Mouse (Mus musculus): Measurements from ENCODE around the gene Slc4a2.

The Slc4a2 gene

DNA sequence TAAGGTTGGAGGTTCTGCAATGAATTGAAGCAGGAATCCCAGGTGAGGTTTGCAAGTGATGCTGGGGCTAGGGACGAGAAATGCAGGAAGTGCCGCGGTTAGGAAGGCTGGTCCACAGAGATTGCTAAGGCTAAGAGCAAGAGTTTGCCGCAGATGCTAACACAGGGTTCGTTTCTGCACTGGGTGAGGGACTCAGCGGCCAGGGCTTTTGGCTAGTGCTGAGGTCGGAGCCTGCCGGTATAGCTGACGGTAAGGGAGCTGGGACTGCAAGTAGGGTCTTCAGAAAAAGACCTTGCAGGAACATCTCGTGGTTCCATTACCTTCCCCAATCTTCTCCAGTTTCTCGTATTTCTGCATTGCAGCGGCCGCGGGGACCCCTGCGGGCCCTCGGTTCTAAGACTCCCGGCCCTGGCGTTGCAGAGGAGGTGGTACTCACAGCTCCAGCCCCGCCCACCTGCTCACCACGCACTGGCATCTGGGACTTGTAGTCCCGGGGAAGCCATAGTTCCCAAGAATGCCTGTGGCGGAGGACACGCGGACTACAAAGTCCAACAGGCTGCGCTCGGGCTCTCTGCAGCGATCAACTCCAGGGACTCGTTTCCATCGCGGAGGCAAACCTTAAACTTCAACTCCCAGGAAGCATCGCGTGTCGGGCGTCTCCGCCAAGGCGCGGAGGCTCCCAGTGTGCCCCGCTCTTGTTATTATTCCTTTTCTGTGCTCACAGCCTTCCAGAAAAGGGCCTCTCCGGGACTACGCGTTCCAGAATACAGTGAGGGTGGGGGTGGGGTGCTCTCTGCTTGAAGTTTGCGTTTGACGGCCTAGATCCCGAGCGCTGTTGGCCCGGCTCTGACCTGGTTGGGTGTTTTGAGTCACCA, at the start of gene Slc4a2, which contains the start of gene Cdk5:
Slc4a2 (plus strand) TSS at position 709 of the 875 bp plus-strand sequence.
Cdk5 (minus strand) TSS at position 402 of the 875 bp plus-strand sequence.
- ChIA-PET POLR2A (interaction anchor here in 3 of 4 experiments (0.5 to 4.2 kb wide), 35 partner anchors 10 to 328 kb away, joined by 3 to 25 read pairs (median 4); partner anchors contain the start of genes Asic3 (in 2 of the 3), Fastk (in 2 of the 3), Tmub1 (in 2 of the 3) and Abcb8 (in 1 of the 3)), CTCF (interaction anchor here in 3 of 4 experiments (0.7 to 1.5 kb wide), 9 partner anchors 12 to 174 kb away, joined by 3 to 14 read pairs (median 4); partner anchors contain the start of gene Abcb8 (in 2 of the 3))

DNA sequence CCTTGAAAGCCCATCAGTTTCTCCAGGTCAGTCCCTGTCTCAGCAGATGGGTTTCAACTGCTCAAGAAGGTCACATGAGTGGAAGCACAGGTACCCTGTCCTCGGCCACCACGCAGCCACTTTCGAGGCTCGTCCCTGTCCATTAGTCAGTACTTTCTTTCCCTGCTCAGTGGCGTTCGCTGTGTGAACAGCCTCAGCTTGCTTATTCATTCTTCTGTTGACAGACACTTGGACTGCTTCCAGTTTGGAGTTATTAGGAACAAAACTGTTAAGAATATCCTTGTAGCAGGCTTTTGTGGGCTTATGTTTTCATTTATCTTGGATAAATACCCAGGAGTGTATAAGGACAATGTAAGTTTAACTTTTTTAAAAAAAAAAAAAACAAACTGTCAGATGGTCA, 49.4 kb upstream of the Slc4a2 start:
- POLR2A ChIA-PET: interaction anchor here in 2 of 4 experiments (0.7 to 4.5 kb wide), 2 partner anchors 13 to 19 kb away, joined by 4 to 18 read pairs; no protein-coding TSS in a partner anchor
- CTCF ChIA-PET: interaction anchor here in 1 of 4 experiments (0.6 to 0.7 kb wide), 2 partner anchors 174 to 238 kb away, joined by 4 to 5 read pairs; no protein-coding TSS in a partner anchor

DNA sequence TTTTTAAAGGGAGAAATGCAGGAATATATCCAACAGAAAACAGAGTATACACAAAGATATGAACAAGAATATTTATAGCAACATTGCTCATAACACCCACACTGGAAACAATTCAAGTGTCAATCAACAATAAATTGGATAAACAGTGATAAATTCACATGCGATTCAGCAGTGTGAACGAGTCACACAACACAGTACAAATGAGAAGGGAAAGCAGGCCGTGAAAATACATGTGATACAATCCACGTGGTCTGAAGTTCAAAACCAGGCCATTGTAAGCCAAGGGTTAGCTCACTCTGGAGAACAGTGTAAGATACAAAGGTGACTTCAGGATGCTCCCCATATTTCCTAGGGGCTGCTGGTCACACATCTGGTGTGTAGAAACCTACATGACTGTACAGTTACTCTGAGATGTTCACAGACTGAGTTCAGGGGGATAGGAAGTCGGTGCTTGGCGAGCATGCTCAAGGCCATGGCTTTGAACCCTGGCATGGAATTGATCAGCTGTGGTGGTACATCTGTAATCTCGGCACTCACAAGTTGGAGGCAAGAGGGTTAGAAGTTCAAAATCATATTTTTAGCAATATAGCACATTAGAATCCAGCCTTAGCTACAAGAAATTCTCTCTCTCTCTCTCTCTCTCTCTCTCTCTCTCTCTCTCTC, 48.8 kb upstream of the Slc4a2 start:
- POLR2A ChIA-PET: interaction anchor here (0.6 to 4.5 kb wide), 7 partner anchors 8 to 581 kb away, joined by 3 to 18 read pairs (median 3); partner anchors contain the start of gene Abcb8 (in 1 of the 4)
- CTCF ChIA-PET: interaction anchor here in 3 of 4 experiments (0.6 to 1.2 kb wide), 6 partner anchors 9 to 311 kb away, joined by 3 to 6 read pairs (median 4); partner anchors contain the start of genes Abcb8 (in 1 of the 3) and Nub1 (in 1 of the 3)

DNA sequence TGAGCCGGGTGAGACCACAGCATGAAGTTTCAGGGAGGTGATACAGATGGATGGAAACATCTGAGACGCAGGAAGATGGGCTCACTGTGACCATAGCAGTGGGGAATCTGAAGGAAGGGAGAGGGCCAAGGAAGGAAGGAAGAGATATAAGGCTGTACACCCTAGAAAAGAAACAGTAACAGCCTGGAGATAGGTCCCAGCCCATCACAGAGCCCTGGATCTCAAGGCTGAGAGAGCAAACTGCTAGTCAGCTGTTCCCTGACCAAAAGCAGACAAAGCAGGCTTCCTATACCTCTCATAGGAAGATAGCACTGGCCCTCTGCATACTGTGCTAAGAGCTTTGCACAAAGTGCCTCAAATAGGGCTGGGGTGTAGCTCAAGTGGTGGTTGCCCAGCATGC, 44.9 kb upstream of the Slc4a2 start:
- ChIA-PET CTCF (interaction anchor here in 2 of 4 experiments (1.3 to 2.9 kb wide), 4 partner anchors 9 to 18 kb away, joined by 6 to 15 read pairs (median 10); partner anchors contain the start of gene Abcb8 (in 2 of the 2)), POLR2A (interaction anchor here in 2 of 4 experiments (0.5 to 3.3 kb wide), 6 partner anchors 9 to 105 kb away, joined by 3 to 21 read pairs (median 6); partner anchors contain the start of genes Abcb8 (in 2 of the 2) and Atg9b (in 1 of the 2))

DNA sequence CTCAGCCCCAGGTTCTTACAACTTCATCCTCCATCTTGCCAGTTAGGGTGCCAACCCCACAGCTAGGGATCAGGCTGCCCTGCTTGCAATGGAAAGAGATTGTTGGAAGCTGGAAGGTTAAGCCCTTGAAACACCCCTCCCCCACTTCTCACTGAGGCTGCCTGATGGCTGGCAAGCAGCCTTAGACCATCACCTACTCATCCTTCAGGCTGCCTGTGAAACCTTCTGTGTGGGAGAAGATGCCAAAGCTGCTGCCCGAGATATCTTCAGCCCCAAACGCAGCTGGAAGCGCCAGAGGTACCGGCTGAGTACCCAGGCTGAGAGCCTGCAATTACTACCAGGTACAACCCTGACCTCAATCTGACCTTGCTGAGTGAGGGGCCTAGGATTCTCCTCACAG, 44.1 kb upstream of the Slc4a2 start:
- ChIA-PET POLR2A (interaction anchor here in 2 of 4 experiments (0.7 to 3.3 kb wide), 5 partner anchors 9 to 104 kb away, joined by 3 to 21 read pairs (median 3); partner anchors contain the start of gene Abcb8 (in 1 of the 2)), CTCF (interaction anchor here in 2 of 4 experiments (0.6 to 2.9 kb wide), 3 partner anchors 14 to 19 kb away, joined by 5 to 10 read pairs (median 9); partner anchors contain the start of gene Abcb8 (in 1 of the 2))

DNA sequence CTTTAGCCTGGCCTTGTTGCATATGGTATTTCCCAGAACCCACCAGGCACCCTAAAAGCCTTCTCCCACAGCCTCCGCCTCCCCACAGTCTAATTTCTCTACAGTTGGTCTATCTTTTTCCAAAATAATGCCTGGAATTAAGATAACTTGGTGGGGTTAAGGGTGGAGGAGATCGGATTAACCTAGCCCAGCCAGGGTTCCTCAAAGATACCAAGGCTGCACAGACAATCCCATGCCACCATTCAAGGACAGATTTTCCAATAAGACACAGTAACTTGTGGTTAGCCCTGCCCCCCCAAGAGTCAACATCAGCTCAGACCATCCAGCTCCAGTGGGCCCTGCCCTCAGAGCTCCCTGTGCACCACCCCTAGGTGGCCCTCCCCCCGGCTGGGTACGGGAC, 43.1 kb upstream of the Slc4a2 start:
- POLR2A ChIA-PET: interaction anchor here in 2 of 4 experiments (1.2 to 1.8 kb wide), 3 partner anchors 10 to 13 kb away, joined by 3 to 6 read pairs (median 6); partner anchors contain the start of gene Abcb8 (in 2 of the 2)
- CTCF ChIA-PET: interaction anchor here in 2 of 4 experiments (0.7 to 1.4 kb wide), 4 partner anchors 13 to 150 kb away, joined by 3 to 4 read pairs (median 4); partner anchors contain the start of gene Abcb8 (in 2 of the 2)

DNA sequence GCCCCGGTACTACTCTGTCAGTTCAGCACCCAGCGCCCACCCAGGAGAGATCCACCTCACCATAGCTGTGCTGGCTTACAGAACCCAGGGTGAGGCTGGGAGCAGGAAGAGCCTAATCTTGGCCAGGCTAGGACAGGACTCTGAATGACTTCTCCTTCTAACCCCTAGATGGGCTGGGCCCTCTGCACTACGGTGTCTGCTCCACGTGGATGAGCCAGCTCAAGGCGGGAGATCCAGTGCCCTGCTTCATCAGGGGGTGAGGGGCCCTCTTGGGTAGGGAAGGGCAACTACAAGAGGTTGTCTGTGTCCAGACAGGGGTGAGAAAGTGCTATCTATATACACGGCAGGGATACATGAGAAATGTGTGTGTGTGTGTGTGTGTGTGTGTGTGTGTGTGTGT, 42.2 kb upstream of the Slc4a2 start:
- ChIA-PET CTCF (interaction anchor here (0.6 to 1.4 kb wide), 8 partner anchors 12 to 603 kb away, joined by 3 to 4 read pairs (median 3); partner anchors contain the start of gene Abcb8 (in 2 of the 4)), POLR2A (interaction anchor here in 2 of 4 experiments (0.6 to 1.8 kb wide), 9 partner anchors 11 to 304 kb away, joined by 3 to 6 read pairs (median 3); partner anchors contain the start of genes Abcb8 (in 2 of the 2) and Atg9b (in 1 of the 2))

DNA sequence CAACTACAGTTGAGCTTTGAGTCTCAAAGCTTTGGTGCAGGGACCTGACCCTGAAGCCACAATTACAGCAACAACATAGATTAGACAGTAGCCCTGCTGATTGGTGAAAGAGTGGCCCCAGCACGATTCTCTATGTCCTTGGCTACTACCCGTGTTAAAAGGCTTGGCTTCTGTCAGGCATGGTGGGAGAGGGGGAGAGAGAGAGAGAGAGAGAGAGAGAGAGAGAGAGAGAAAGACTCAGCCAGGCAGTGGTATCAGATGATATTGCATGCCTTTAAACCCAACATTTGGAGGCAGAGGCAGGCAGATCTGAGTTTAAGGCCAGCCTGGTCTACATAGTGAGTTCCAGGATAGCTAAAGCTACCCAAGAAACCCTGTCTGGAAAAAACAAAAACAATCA, 41.6 kb upstream of the Slc4a2 start:
- ChIA-PET POLR2A (interaction anchor here in 2 of 4 experiments (0.6 to 1.8 kb wide), 7 partner anchors 10 to 305 kb away, joined by 3 to 6 read pairs (median 3); partner anchors contain the start of genes Abcb8 (in 1 of the 2) and Atg9b (in 1 of the 2)), CTCF (interaction anchor here (0.6 to 1.1 kb wide), 4 partner anchors 14 to 602 kb away, joined by 3 read pairs; no protein-coding TSS in a partner anchor)

DNA sequence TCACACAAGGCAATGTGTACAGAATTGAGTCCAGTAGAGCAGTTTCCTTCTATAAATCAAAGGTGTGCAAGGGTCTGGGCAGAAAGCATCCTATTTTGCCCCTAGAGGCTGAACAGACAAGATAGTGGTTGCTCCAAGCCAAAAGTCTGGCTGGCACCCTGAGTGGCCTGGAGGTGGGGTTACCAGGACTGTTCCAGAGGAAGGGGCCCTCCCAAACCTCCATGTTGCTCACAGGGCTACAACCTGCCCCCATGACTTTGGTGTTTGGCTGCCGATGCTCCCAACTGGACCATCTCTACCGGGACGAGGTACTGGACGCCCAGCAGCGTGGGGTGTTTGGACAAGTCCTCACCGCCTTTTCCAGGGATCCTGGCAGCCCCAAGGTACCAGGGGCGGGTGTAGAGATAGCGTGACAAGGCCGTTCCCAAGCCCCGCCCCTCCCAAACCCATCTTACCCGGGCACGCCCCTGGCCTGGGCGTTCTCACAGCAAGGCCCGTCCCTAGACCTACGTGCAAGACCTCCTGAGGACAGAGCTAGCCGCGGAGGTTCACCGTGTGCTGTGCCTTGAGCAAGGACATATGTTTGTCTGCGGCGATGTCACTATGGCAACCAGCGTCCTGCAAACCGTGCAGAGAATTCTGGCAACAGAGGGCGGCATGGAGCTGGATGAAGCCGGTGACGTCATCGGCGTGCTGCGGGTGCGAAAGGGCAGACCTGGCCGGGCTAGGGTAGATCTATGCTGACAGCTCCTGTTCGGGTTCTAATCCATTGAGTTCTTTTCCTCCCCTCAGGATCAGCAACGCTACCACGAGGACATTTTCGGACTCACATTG, 40.4 kb upstream of the Slc4a2 start:
- ChIA-PET POLR2A (interaction anchor here in 3 of 4 experiments (0.6 to 3.7 kb wide), 59 partner anchors 8 to 539 kb away, joined by 3 to 65 read pairs (median 4); partner anchors contain the start of genes Abcb8 (in 3 of the 3), Atg9b (in 3 of the 3), Cdk5 (in 2 of the 3) and Fastk (in 2 of the 3)), CTCF (interaction anchor here (0.5 to 3.1 kb wide), 54 partner anchors 8 to 1082 kb away, joined by 3 to 70 read pairs (median 4); partner anchors contain the start of genes Abcb8 (in 4 of the 4), Atg9b (in 2 of the 4), Kcnh2 (in 2 of the 4) and Cdk5 (in 1 of the 4))

DNA sequence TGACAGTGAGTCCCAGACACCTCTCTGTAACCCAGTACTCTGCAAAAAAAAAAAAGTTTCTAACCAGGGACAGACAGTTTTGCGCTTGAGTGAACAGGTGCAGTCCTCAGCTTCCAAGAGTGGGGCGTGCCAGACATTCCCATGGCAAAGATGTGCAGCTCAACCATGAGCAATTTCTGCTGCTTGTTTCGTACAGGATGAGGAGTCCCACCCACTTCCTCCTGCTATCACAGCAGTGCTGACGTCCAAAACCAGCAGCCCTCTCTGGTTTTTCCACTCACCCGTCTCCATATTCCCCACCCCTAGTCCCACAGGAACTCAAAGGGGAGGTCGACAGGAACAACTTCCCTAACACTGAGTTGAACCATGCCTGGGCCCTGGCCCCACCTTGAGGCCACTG, 39.2 kb upstream of the Slc4a2 start:
- CTCF ChIA-PET: interaction anchor here in 3 of 4 experiments (1.1 to 3.1 kb wide), 6 partner anchors 9 to 593 kb away, joined by 3 to 70 read pairs (median 5); partner anchors contain the start of genes Abcb8 (in 2 of the 3) and Atg9b (in 1 of the 3)
- POLR2A ChIA-PET: interaction anchor here in 3 of 4 experiments (1.2 to 3.7 kb wide), 7 partner anchors 9 to 300 kb away, joined by 3 to 65 read pairs (median 5); partner anchors contain the start of genes Abcb8 (in 2 of the 3), Agap3 (in 1 of the 3), Atg9b (in 1 of the 3) and Nub1 (in 1 of the 3)

DNA sequence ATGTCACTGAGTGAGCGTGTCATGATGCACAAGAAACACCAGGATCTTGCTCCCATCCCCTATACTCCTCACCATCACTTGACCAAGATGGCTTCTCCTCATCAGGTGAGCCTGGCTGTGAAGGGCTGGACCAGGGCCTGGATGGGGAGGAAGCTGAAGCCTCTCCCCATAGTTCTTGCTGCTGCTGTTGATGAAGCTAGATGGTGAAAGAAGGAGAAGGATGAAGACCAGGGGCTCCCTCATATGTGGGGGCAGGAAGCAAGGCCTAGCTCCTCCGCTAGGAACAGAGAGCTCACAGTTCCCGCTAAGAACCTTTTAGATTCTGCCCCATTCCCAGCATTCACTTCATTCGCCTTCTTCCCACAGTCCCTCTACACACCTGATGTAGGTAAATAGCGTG, 38.3 kb upstream of the Slc4a2 start:
- ChIA-PET POLR2A (interaction anchor here in 2 of 4 experiments (1.0 to 3.7 kb wide), 3 partner anchors 8 to 14 kb away, joined by 3 to 65 read pairs (median 35); partner anchors contain the start of genes Abcb8 (in 2 of the 2) and Atg9b (in 1 of the 2)), CTCF (interaction anchor here in 1 of 4 experiments (1.7 to 3.1 kb wide), 2 partner anchors 8 to 31 kb away, joined by 5 to 70 read pairs; partner anchors contain the start of genes Abcb8 and Atg9b)

DNA sequence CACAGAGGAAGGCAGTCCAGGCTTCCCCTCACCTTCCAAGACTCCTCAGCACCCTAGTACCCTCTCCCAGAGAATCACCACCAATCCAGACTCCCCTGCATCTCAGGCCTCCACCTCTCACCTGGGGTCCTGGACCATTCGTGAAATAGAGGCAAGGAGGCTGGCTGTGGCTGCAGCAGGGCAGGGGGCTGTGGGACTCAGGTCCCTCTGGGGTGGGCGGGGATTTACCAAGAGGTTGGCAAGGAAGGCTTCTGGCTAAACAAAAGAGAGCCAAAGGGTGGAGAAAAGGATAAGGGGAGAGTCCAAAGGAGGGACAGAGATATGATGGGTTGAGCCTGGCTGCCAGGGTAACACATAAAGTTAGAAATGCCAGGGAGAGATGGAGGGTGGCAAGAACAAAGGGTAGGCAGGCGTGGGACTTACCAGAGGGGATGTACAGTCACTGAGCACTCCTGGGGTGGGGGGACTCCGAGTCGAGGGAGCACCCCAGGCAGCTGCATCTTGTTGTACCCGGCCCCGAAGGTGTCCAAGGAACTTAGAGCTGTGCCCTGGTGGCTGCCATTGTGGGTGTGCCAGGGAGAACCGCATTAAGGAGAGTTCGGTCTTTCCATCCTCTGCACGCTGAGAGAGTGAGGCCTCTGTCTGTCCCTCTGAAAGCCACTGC, 37.6 kb upstream of the Slc4a2 start:
- ChIA-PET POLR2A (interaction anchor here in 2 of 4 experiments (1.0 to 3.7 kb wide), 10 partner anchors 7 to 299 kb away, joined by 3 to 65 read pairs (median 6); partner anchors contain the start of genes Abcb8 (in 2 of the 2), Agap3 (in 1 of the 2), Atg9b (in 1 of the 2) and Nub1 (in 1 of the 2)), CTCF (interaction anchor here in 3 of 4 experiments (0.9 to 3.1 kb wide), 7 partner anchors 7 to 124 kb away, joined by 3 to 70 read pairs (median 5); partner anchors contain the start of genes Abcb8 (in 1 of the 3) and Atg9b (in 1 of the 3))

DNA sequence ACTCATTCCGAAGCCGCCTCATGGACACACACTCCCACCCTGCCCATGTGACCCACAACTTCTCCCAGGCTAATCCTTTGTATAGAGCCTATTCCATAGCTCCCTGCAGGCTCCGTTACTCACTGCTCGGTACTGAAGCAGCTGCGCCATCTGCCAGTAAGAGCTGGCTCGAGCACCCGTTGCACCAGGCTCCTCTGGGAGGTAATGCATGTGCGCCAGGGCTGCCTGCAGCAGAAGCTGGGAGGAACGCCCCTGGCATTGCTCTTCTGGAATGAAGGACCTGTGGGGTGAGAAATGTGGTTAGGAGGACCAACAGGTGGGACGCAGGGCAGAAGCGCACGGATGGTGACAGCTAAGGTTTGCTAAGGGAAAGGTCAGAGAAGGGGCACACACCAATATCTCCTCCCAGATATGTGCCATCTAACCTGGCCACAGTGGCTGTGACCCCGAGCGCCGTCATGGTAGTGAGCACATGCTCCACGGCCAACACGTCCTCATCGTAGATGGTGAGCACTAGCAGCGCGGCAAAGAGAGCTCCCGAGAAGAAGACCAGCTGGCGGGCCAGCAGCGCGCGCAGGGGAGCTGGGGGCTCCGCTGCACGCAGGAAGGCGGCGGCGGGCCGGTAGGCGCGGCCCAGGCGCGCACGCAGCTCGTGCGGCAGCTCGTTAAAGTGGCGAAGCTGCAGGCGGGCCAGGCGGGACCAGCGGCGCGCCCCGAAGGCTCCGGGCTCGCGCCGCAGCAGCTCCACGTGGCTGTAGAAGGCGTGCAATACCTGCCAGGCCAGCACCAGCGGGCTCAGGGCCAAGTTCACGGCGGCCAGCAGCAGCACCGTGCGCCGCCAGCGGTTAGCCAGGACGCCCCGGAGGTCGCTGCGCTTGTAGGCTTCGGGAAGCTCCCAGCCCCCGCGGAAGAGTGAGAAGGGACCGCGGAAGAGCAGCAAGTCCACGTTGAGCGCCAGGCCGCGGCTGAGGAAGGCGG, 36.1 kb upstream of the Slc4a2 start:
- POLR2A ChIA-PET: interaction anchor here (0.6 to 3.6 kb wide), 51 partner anchors 9 to 455 kb away, joined by 3 to 21 read pairs (median 5); partner anchors contain the start of genes Fastk (in 3 of the 4), Nub1 (in 2 of the 4), Agap3 (in 1 of the 4) and Kcnh2 (in 1 of the 4)

More for the DNA sequence above, 36.1 kb upstream of the Slc4a2 start:
- CTCF ChIA-PET: interaction anchor here (0.5 to 3.3 kb wide), 38 partner anchors 8 to 878 kb away, joined by 3 to 14 read pairs (median 4); partner anchors contain the start of genes Asic3 (in 1 of the 4), Nub1 (in 1 of the 4) and Nupl2 (in 1 of the 4)

Data from embryonic stem cell, embryonic (primary cell).